Mouse (Mus musculus) heart, embryonic 14.5 days (tissue): ENCODE measurements at regions not wholly inside any gene's neighbourhood (a gene's known extent, or its start where the extent isn't known, plus 50 kb on each side); places are given as distances from the start of the nearest gene placed in this dataset.
"Not testable (repeated sequence)": the region's sequence is repeated elsewhere in the genome, so short reads cannot be mapped to it uniquely, and the experiment has no call there.

Source experiments
- ATAC-seq: fragments of 200-750 bp; cut with Nextera tagmentation; 2 replicates; pipeline ENCODE4 v1.8.0; 2017; ENCODE audit warnings: low read depth, moderate TSS enrichment; ENCODE audit not compliant: insufficient number of reproducible peaks, insufficient read depth, low FRiP score
- H3K27ac ChIP-seq, 2 experiments: fragments of 200-500 bp in 1 of 2; fragments of 300-500 bp in 1 of 2; sonication (generic) in 1 of 2; replicated peaks in 1 of 2; 2 replicates each; pipeline ENCODE4 v1.5.1; 2012 to 2014; ENCODE audit warnings: low read depth in 2 of 2, low read length in 2 of 2, control low read depth in 1 of 2, mild to moderate bottlenecking in 1 of 2, mixed read lengths in 1 of 2; ENCODE audit not compliant: control insufficient read depth in 1 of 2, insufficient read depth in 1 of 2
- H3K27me3 ChIP-seq: fragments of 300-500 bp; sonication (generic); 2 replicates; pipeline ENCODE4 v1.6.1; 2014; ENCODE audit warnings: mild to moderate bottlenecking, low read length, control low read depth; ENCODE audit not compliant: control insufficient read depth, insufficient read depth
- H3K36me3 ChIP-seq: fragments of 300-500 bp; sonication (generic); 2 replicates; pipeline ENCODE4 v1.6.1; 2014; ENCODE audit warnings: mild to moderate bottlenecking, control low read depth, low read length, mixed read lengths; ENCODE audit not compliant: control insufficient read depth, insufficient read depth
- H3K4me1 ChIP-seq, 2 experiments: fragments of 200-500 bp in 1 of 2; fragments of 300-500 bp in 1 of 2; sonication (generic) in 1 of 2; 2 replicates each; pipeline ENCODE4 v1.6.1; 2012 to 2014; ENCODE audit warnings: low read length in 2 of 2, control low read depth in 1 of 2, mixed read lengths in 1 of 2; ENCODE audit not compliant: control insufficient read depth in 2 of 2, insufficient read depth in 2 of 2
- H3K4me2 ChIP-seq: fragments of 300-500 bp; sonication (generic); 2 replicates; pipeline ENCODE4 v1.6.1; 2014; ENCODE audit warnings: mild to moderate bottlenecking, low read length
- H3K4me3 ChIP-seq, 2 experiments: fragments of 200-500 bp in 1 of 2; fragments of 300-500 bp in 1 of 2; sonication (generic) in 1 of 2; 2 replicates each; pipeline ENCODE4 v1.5.1; 2012 to 2014; ENCODE audit warnings: low read length in 2 of 2, mild to moderate bottlenecking in 2 of 2, control low read depth in 1 of 2, low read depth in 1 of 2, moderate library complexity in 1 of 2; ENCODE audit not compliant: control insufficient read depth in 1 of 2, insufficient read depth in 1 of 2
- H3K9ac ChIP-seq: fragments of 300-500 bp; sonication (generic); 2 replicates; pipeline ENCODE4 v1.6.1; 2014; ENCODE audit warnings: mild to moderate bottlenecking, low read length
- H3K9me3 ChIP-seq: fragments of 300-500 bp; sonication (generic); 2 replicates; pipeline ENCODE4 v1.6.1; 2016; ENCODE audit warnings: low read length, control low read depth; ENCODE audit not compliant: control insufficient read depth
- WGBS: fragments of 180-500 bp; shearing (Covaris S2); extraction: QIAGEN DNeasy Blood & Tissue Kit; methylation state at CpG from one replicate; pipeline ENCODE4 v1.1.7; 2014; 5-methylcytosine and 5-hydroxymethylcytosine counted together

- H3K36me3 ChIP-seq, result not testable (repeated sequence)
- 73% methylated on average over 5 of the region's 5 CpGs for WGBS
Measured at GRCm38 (mm10) chr14:53363995-53364394, 868.4 kb upstream of the Olfr1507 start.

GRCm38 (mm10) chr14:53362054-53362453, 866.5 kb upstream of the Olfr1507 start:
- 82% methylated on average over 2 of the region's 2 CpGs for WGBS
- not testable (repeated sequence) for H3K4me3 ChIP-seq, H3K9ac ChIP-seq, H3K27ac ChIP-seq, H3K9me3 ChIP-seq, H3K27me3 ChIP-seq, ATAC-seq, H3K4me2 ChIP-seq, H3K4me1 ChIP-seq, H3K36me3 ChIP-seq

More at GRCm38 (mm10) chr14:53363995-53364394, 868.4 kb upstream of the Olfr1507 start:
- not testable (repeated sequence) for H3K9ac ChIP-seq, H3K4me2 ChIP-seq, H3K4me1 ChIP-seq, H3K27me3 ChIP-seq, H3K4me3 ChIP-seq, H3K9me3 ChIP-seq, ATAC-seq, H3K27ac ChIP-seq

GRCm38 (mm10) chr14:53357498-53357897, 861.9 kb upstream of the Olfr1507 start:
- H3K36me3 ChIP-seq, H3K4me1 ChIP-seq, H3K4me2 ChIP-seq, ATAC-seq, H3K27me3 ChIP-seq, H3K27ac ChIP-seq, H3K9me3 ChIP-seq, H3K9ac ChIP-seq, H3K4me3 ChIP-seq: not testable (repeated sequence)
- 67% methylated on average over 1 of the region's 2 CpGs for WGBS

GRCm38 (mm10) chr14:53356783-53357182, 861.2 kb upstream of the Olfr1507 start:
- not testable (repeated sequence) for H3K27ac ChIP-seq, H3K9me3 ChIP-seq, ATAC-seq

GRCm38 (mm10) chr14:53351457-53351856, 855.9 kb upstream of the Olfr1507 start:
- H3K9ac ChIP-seq, H3K4me3 ChIP-seq, H3K27me3 ChIP-seq, H3K4me1 ChIP-seq, H3K27ac ChIP-seq, H3K4me2 ChIP-seq, ATAC-seq, H3K9me3 ChIP-seq, H3K36me3 ChIP-seq: not testable (repeated sequence)
- WGBS, result 83% methylated on average over 2 of the region's 3 CpGs

More at GRCm38 (mm10) chr14:53356783-53357182, 861.2 kb upstream of the Olfr1507 start:
- not testable (repeated sequence) for H3K27me3 ChIP-seq, H3K4me3 ChIP-seq, H3K9ac ChIP-seq, H3K4me1 ChIP-seq, H3K36me3 ChIP-seq, H3K4me2 ChIP-seq
- no CpG with 5 or more reads among the region's 1 CpGs for WGBS

- H3K4me2 ChIP-seq, H3K27me3 ChIP-seq, H3K4me1 ChIP-seq, ATAC-seq, H3K4me3 ChIP-seq, H3K36me3 ChIP-seq, H3K9ac ChIP-seq, H3K27ac ChIP-seq, H3K9me3 ChIP-seq: not testable (repeated sequence)
- 76% methylated on average over 1 of the region's 1 CpGs for WGBS
Measured at GRCm38 (mm10) chr14:53350780-53351179, 855.2 kb upstream of the Olfr1507 start.

- H3K36me3 ChIP-seq, H3K27me3 ChIP-seq, ATAC-seq: not testable (repeated sequence)
Measured at GRCm38 (mm10) chr14:53349111-53349510, 853.6 kb upstream of the Olfr1507 start.

GRCm38 (mm10) chr14:53345568-53345967, 850.0 kb upstream of the Olfr1507 start:
- H3K27me3 ChIP-seq, H3K4me2 ChIP-seq, H3K36me3 ChIP-seq, H3K9ac ChIP-seq, H3K9me3 ChIP-seq, ATAC-seq, H3K4me3 ChIP-seq, H3K27ac ChIP-seq, H3K4me1 ChIP-seq: not testable (repeated sequence)
- WGBS, result 39% methylated on average over 2 of the region's 2 CpGs

More at GRCm38 (mm10) chr14:53349111-53349510, 853.6 kb upstream of the Olfr1507 start:
- H3K4me2 ChIP-seq, H3K9ac ChIP-seq, H3K4me3 ChIP-seq, H3K4me1 ChIP-seq, H3K9me3 ChIP-seq, H3K27ac ChIP-seq: not testable (repeated sequence)
